In genomic region chr2:143545299-143545751, GRCm38 (mm10) we compare ENCODE assay signal across 9 mouse cellular contexts. TPM values are rescaled to one million over a fixed set of nuclear protein-coding genes. Genes with fewer than 3 reads are reported as not detected.
DNase-seq lines count a peak whose midpoint lies in the region; ATAC-seq and TF ChIP-seq lines count a peak whose summit lies in the region.
"Had no signal": no experiment of that assay in that cellular context is flagged by ENCODE, and none has a peak within 500 bp of the region (broad histone marks: within the 10 kb centered on the region; RNA-seq: fewer than 3 reads in every experiment).

No protein-coding gene starts in this region.

- no peak overlapping the region for H3K27ac ChIP-seq in heart, embryonic 14.5 days (replicated peaks in 1 of 2; ENCODE audit: control insufficient read depth in 1 of 2, insufficient read depth in 1 of 2, low read depth in 2 of 2, low read length in 2 of 2)
- H3K27ac ChIP-seq in forebrain, embryonic 15.5 days (replicated peaks) = peak overlapping the region; percentile 79
- H3K27ac ChIP-seq in olfactory bulb, adult 2 months (ENCODE audit: insufficient read depth, low read depth, low read length) = peak overlapping the region; percentile 52

- peaks cover 3 to 5% of the 10 kb centered on the region in 2 experiments; a peak in 2 of 4 replicates for H3K4me1 ChIP-seq in heart, embryonic 14.5 days (ENCODE audit: control insufficient read depth in 2 of 2, insufficient read depth in 2 of 2, low read length in 2 of 2)
- peaks cover 25% of the 10 kb centered on the region for H3K4me1 ChIP-seq in forebrain, embryonic 15.5 days
- 0 out of 2 replicates have a peak, but pooled peaks cover 5% of the 10 kb centered on the region for H3K4me1 ChIP-seq in olfactory bulb, adult 2 months (ENCODE audit: control insufficient read depth, insufficient read depth, low read length)

- H3K9me3 ChIP-seq in heart, embryonic 14.5 days (ENCODE audit: control insufficient read depth, low read length) = no peaks in the 10 kb centered on the region
- no peaks in the 10 kb centered on the region for H3K9me3 ChIP-seq in forebrain, embryonic 15.5 days

- no peaks in the 10 kb centered on the region for H3K36me3 ChIP-seq in heart, embryonic 14.5 days (ENCODE audit: control insufficient read depth, insufficient read depth, low read length)
- H3K36me3 ChIP-seq in forebrain, embryonic 15.5 days = no peaks in the 10 kb centered on the region
- H3K36me3 ChIP-seq: G1E had no signal

- ATAC-seq in heart, embryonic 14.5 days (ENCODE audit: insufficient number of reproducible peaks, insufficient read depth, low FRiP score, low read depth) = no peak
- ATAC-seq in forebrain, embryonic 15.5 days (replicated peaks) = no peak; the same call in 1 of the 2 replicates
- no peak for ATAC-seq in megakaryocyte-erythroid progenitor cell, adult 5-6 weeks (replicated peaks; ENCODE audit: low FRiP score, low TSS enrichment, poor library complexity, severe bottlenecking)

- H3K4me3 ChIP-seq in heart, embryonic 14.5 days (ENCODE audit: control insufficient read depth in 1 of 2, insufficient read depth in 1 of 2, low read depth in 1 of 2, low read length in 2 of 2) = peak overlapping the region; percentile 43 to 44
- H3K4me3 ChIP-seq in forebrain, embryonic 15.5 days = peak overlapping the region; percentile 62
- H3K4me3 ChIP-seq in olfactory bulb, adult 2 months (ENCODE audit: insufficient read depth, low read depth, low read length) = peak overlapping the region; percentile 52

- intact Hi-C loops in heart, postnatal 25 days (cut with DNase I) = no loop called here
- intact Hi-C loops in left cerebral cortex, postnatal 4 days (cut with DNase I) = loop anchor here (10.0 kb wide), 1 partner anchor 191 kb away; no protein-coding TSS in a partner anchor

- peak overlapping the region; percentile 22; the same call in 1 of the 2 replicates for H3K9ac ChIP-seq in heart, embryonic 14.5 days (ENCODE audit: low read length)
- peak overlapping the region; percentile 74 for H3K9ac ChIP-seq in forebrain, embryonic 15.5 days (replicated peaks)

- DNase-seq in heart, postnatal 25 days (ENCODE audit: low spot score) = no peak
- peak; percentile 67 for DNase-seq in cerebellum, adult 11-12 months
- DNase-seq in left cerebral cortex, postnatal 4 days = peak; percentile 42
- no peak for DNase-seq in c-Kit-positive CD71-positive TER-119-positive erythroid progenitor cells, embryonic 14.5 days (ENCODE audit: low spot score)

- TF ChIP-seq CTCF in olfactory bulb, adult 2 months (IDR thresholded peaks at IDR 0.05; ENCODE audit: insufficient read depth, low read depth, low read length) = no peak

- TF ChIP-seq POLR2A in olfactory bulb, adult 2 months (IDR thresholded peaks at IDR 0.05; ENCODE audit: insufficient read depth, low read depth, low read length) = no peak

- 2% methylated on average over 7 of the region's 7 CpGs for WGBS in heart, embryonic 14.5 days
- WGBS in forebrain, embryonic 15.5 days = 0% methylated on average over 7 of the region's 7 CpGs
- 0% methylated on average over 7 of the region's 7 CpGs for WGBS in olfactory bulb, adult 2 months

- peaks cover 62% of the 10 kb centered on the region for H3K27me3 ChIP-seq in heart, embryonic 14.5 days (ENCODE audit: control insufficient read depth, insufficient read depth, low read length)
- H3K27me3 ChIP-seq in forebrain, embryonic 15.5 days = peaks cover 24% of the 10 kb centered on the region

- H3K4me2 ChIP-seq in heart, embryonic 14.5 days (ENCODE audit: low read length) = peak overlapping the region; percentile 76
- peak overlapping the region; percentile 72 for H3K4me2 ChIP-seq in forebrain, embryonic 15.5 days (replicated peaks)

RNA-seq across cellular contexts. Expression of gene Pcsk2, which starts 0.6 kb away (rescaled TPM):
- 0.04 TPM in 1 of 2 replicates, not detected in the other for polyA plus RNA-seq in heart, embryonic 14.5 days (2014; fragmentation: Nextera tagmentation; extraction: Ambion mirVana)
- total RNA-seq in heart, postnatal 25 days (2021) = not detected
- polyA plus RNA-seq in forebrain, embryonic 15.5 days (2015; fragmentation: Nextera tagmentation; extraction: Ambion mirVana) = 8.8 and 9.9 TPM in 2 replicates
- total RNA-seq in left cerebral cortex, postnatal 4 days (2021) = 10 to 100 TPM; 88.0 to 94.7 TPM
- polyA plus RNA-seq in olfactory bulb, adult 2 months (2012; ENCODE audit: insufficient read depth, insufficient read length, low replicate concordance, missing spikeins) = 97.0 TPM in 1 of 2 replicates, not detected in the other
- total RNA-seq in megakaryocyte-erythroid progenitor cell, adult 5-6 weeks (2014; fragmentation: Nextera tagmentation) = not detected in 2 replicates
- total RNA-seq in megakaryocyte-erythroid progenitor cell, adult 5-6 weeks (2017) = not detected in 2 replicates
- polyA plus RNA-seq: G1E had no signal

Comparison
In these comparisons a context has a peak if more than half of its experiments do, and no peak if none do; other contexts are left out.
1. H3K27ac ChIP-seq: peak in forebrain, embryonic 15.5 days (single experiment) and olfactory bulb, adult 2 months (single experiment); none in heart, embryonic 14.5 days (0 of 2).
2. DNase-seq: peak in cerebellum, adult 11-12 months (single experiment) and left cerebral cortex, postnatal 4 days (single experiment); none in heart, postnatal 25 days (single experiment) and c-Kit-positive CD71-positive TER-119-positive erythroid progenitor cells, embryonic 14.5 days (single experiment).
3. RNA of gene Pcsk2, which starts 0.6 kb away (total RNA-seq): 88.0 to 94.7 TPM in left cerebral cortex, postnatal 4 days; not detected in heart, postnatal 25 days and not detected in megakaryocyte-erythroid progenitor cell, adult 5-6 weeks; every median in the first group is over 10 times any median in the second.
4. Peak in every context shown above with its lines, with median percentiles within 50 percentile points of each other: H3K4me3 ChIP-seq.